Comparison of ENCODE assay signal across 10 mouse cellular contexts in the genomic region with DNA sequence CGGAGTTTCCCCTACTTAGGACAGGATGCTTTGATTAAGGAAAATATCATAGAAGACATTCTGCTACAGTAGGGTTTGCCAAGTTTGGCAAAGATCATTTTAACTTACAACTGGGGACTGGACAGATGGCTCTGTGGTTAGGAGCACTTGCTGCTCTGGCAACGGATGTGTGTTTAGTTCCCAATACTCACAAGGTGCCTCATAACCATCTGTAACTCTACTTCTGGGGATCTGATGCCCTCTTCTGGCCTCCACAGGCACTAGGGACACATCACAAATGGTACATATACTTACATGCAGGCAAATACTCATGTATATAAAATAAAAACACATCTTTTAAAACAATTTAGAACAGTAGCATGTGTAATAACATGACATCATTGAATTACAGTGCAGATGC. TPM values are rescaled to one million over a fixed set of nuclear protein-coding genes. Genes with fewer than 3 reads are reported as not detected.
DNase-seq lines count a peak whose midpoint lies in the region; TF ChIP-seq lines count a peak whose summit lies in the region.
"Had no signal": no experiment of that assay in that cellular context is flagged by ENCODE, and none has a peak within 500 bp of the region (broad histone marks: within the 10 kb centered on the region; RNA-seq: fewer than 3 reads in every experiment).

No protein-coding gene starts in this region.

- H3K9me3 ChIP-seq in heart, embryonic 10.5 days = no peaks in the 10 kb centered on the region

- 50% methylated on average over 2 of the region's 2 CpGs for whole genome bisulfite sequencing in heart, adult 2 months
- WGBS in heart, embryonic 10.5 days = 54% methylated on average over 2 of the region's 2 CpGs

- H3K4me3 ChIP-seq in heart, adult 2 months = no peak overlapping the region
- no peak overlapping the region for H3K4me3 ChIP-seq in heart, embryonic 10.5 days

- no peaks in the 10 kb centered on the region for H3K27me3 ChIP-seq in heart, adult 2 months (ENCODE audit: control insufficient read depth, insufficient read depth, low read length)
- H3K27me3 ChIP-seq in heart, embryonic 10.5 days (ENCODE audit: insufficient read depth, poor library complexity, severe bottlenecking) = 0 out of 2 replicates have a peak, but pooled peaks cover 6% of the 10 kb centered on the region

- no peaks in the 10 kb centered on the region for H3K4me1 ChIP-seq in heart, adult 2 months (ENCODE audit: control insufficient read depth, insufficient read depth, low read length)
- H3K4me1 ChIP-seq in heart, embryonic 10.5 days = no peaks in the 10 kb centered on the region

- TF ChIP-seq CTCF in heart, adult 2 months (IDR thresholded peaks at IDR 0.05) = peak; percentile 67

- intact Hi-C loops in heart, adult 2 months (cut with DNase I) = loop anchor here (2.0 kb wide), 1 partner anchor 103 kb away; no protein-coding TSS in a partner anchor

- DNase-seq in heart, adult 2 months = no peak
- DNase-seq in heart, embryonic 10.5 days (ENCODE audit: low spot score) = no peak
- peak; percentile 86 for DNase-seq in 416B (ENCODE audit: low read depth)
- DNase-seq in R1 (ENCODE audit: low read depth, low spot score) = peak; percentile 53
- peak; percentile 32 for DNase-seq in embryo, embryonic 9.5 days (ENCODE audit: extremely low spot score)
- peak; percentile 53 for DNase-seq in layer of hippocampus, adult 9-11 months
- DNase-seq in thymus, postnatal 14 days = peak; percentile 50
- no peak for DNase-seq in urinary bladder, postnatal 25 days (ENCODE audit: low spot score)

- H3K79me2 ChIP-seq in heart, adult 2 months (replicated peaks; ENCODE audit: control insufficient read depth, insufficient read depth, low read length) = no peaks in the 10 kb centered on the region

- TF ChIP-seq EP300 in heart, adult 2 months (IDR thresholded peaks at IDR 0.05; ENCODE audit: insufficient read depth, low read depth, low read length) = no peak

- no peak overlapping the region for H3K9ac ChIP-seq in heart, adult 2 months (ENCODE audit: low read depth, low read length)

- H3K27ac ChIP-seq in heart, adult 2 months = no peak overlapping the region
- H3K27ac ChIP-seq in heart, embryonic 10.5 days = no peak overlapping the region

- no peak for TF ChIP-seq POLR2A in heart, adult 2 months (IDR thresholded peaks at IDR 0.05; ENCODE audit: insufficient read depth, low read depth, low read length)

- H3K36me3 ChIP-seq in heart, adult 2 months (ENCODE audit: control insufficient read depth, insufficient read depth, low read length) = no peaks in the 10 kb centered on the region
- no peaks in the 10 kb centered on the region for H3K36me3 ChIP-seq in heart, embryonic 10.5 days

RNA-seq across cellular contexts. Expression of a gene that starts 3.9 kb away (rescaled TPM):
- not detected for total RNA-seq in heart, adult 2 months (2021)
- 0.21 and 0.35 TPM in 2 replicates for polyA plus RNA-seq in heart, adult 2 months (2012; rRNA removed)
- polyA plus RNA-seq in heart, embryonic 10.5 days (2016; fragmentation: Nextera tagmentation; extraction: Ambion mirVana) = not detected in 2 replicates
- polyA plus RNA-seq: limb, embryonic 14.5 days; spleen, adult 2 months had no signal

RNA-seq across cellular contexts. Expression of a gene that starts 36.0 kb away (rescaled TPM):
- total RNA-seq in heart, adult 2 months (2021) = 1 to 10 TPM; 2.6 to 3.3 TPM
- polyA plus RNA-seq in heart, adult 2 months (2012; rRNA removed) = 2.7 and 3.7 TPM in 2 replicates
- 2.4 and 2.7 TPM in 2 replicates for polyA plus RNA-seq in heart, embryonic 10.5 days (2016; fragmentation: Nextera tagmentation; extraction: Ambion mirVana)

RNA-seq across cellular contexts. Expression of a gene that starts 53.0 kb away (rescaled TPM):
- total RNA-seq in heart, adult 2 months (2021) = 1 to 10 TPM; 4.1 to 7.2 TPM
- polyA plus RNA-seq in heart, adult 2 months (2012; rRNA removed) = 2.6 and 3.1 TPM in 2 replicates
- polyA plus RNA-seq in heart, embryonic 10.5 days (2016; fragmentation: Nextera tagmentation; extraction: Ambion mirVana) = 10.3 and 11.0 TPM in 2 replicates

RNA-seq across cellular contexts. Expression of a gene that starts 59.6 kb away (rescaled TPM):
- total RNA-seq in heart, adult 2 months (2021) = 1 to 10 TPM; 2.8 to 3.4 TPM
- polyA plus RNA-seq in heart, adult 2 months (2012; rRNA removed) = 4.8 and 4.9 TPM in 2 replicates
- 0.98 and 1.00 TPM in 2 replicates for polyA plus RNA-seq in heart, embryonic 10.5 days (2016; fragmentation: Nextera tagmentation; extraction: Ambion mirVana)

Comparison
In these comparisons a context has a peak if more than half of its experiments do, and no peak if none do; other contexts are left out.
1. DNase-seq: peak in 416B (single experiment), R1 (single experiment), embryo, embryonic 9.5 days (single experiment), layer of hippocampus, adult 9-11 months (single experiment) and thymus, postnatal 14 days (single experiment); none in heart, adult 2 months (0 of 2), heart, embryonic 10.5 days (single experiment) and urinary bladder, postnatal 25 days (single experiment).